Mouse (Mus musculus): Measurements from ENCODE around the gene Mmaa. TPM values are rescaled to one million over a fixed set of nuclear protein-coding genes. Genes with fewer than 3 reads are reported as not detected.

Gene Mmaa
- polyA plus RNA-seq, 1 experiment from 2014 or later = 12.2 TPM

- Histone ChIP-seq H3K27ac (no peak overlapping the region), H3K4me1 (no peaks in the 10 kb centered on the region), H3K27me3 (ENCODE audit: low read depth, poor library complexity, severe bottlenecking) (no peaks in the 10 kb centered on the region), H3K9me3 (replicated peaks) (no peaks in the 10 kb centered on the region), H3K4me3 (no peak overlapping the region), H3K36me3 (no peaks in the 10 kb centered on the region)
- no peak for DNase-seq (ENCODE audit: low spot score)
- WGBS = 91% methylated on average over 8 of the region's 8 CpGs
Measured at GRCm38 (mm10) chr8:79229266-79229888, 65.4 kb downstream of the Mmaa start.

- H3K27me3 ChIP-seq (ENCODE audit: low read depth, poor library complexity, severe bottlenecking) = no peaks in the 10 kb centered on the region
- H3K27ac ChIP-seq = no peak overlapping the region
- H3K4me3 ChIP-seq = no peak overlapping the region
- H3K36me3 ChIP-seq = no peaks in the 10 kb centered on the region
- no peaks in the 10 kb centered on the region for H3K9me3 ChIP-seq (replicated peaks)
- 91% methylated on average over 3 of the region's 3 CpGs for WGBS
- H3K4me1 ChIP-seq = peaks cover 4% of the 10 kb centered on the region; the same call in 1 of the 2 replicates
- DNase-seq (ENCODE audit: low spot score) = no peak
Measured at GRCm38 (mm10) chr8:79227916-79228315, 66.8 kb downstream of the Mmaa start.

- no peaks in the 10 kb centered on the region for H3K9me3 ChIP-seq (replicated peaks)
- DNase-seq (ENCODE audit: low spot score) = no peak
- no peak overlapping the region for H3K27ac ChIP-seq
- 90% methylated on average over 4 of the region's 4 CpGs for whole genome bisulfite sequencing
- H3K4me1 ChIP-seq = peaks cover 11% of the 10 kb centered on the region
- H3K27me3 ChIP-seq (ENCODE audit: low read depth, poor library complexity, severe bottlenecking) = no peaks in the 10 kb centered on the region
- no peaks in the 10 kb centered on the region for H3K36me3 ChIP-seq
- no peak overlapping the region for H3K4me3 ChIP-seq
Measured at GRCm38 (mm10) chr8:79227194-79227593, 67.5 kb downstream of the Mmaa start.

GRCm38 (mm10) chr8:79226046-79226445 is 68.7 kb downstream of the Mmaa start:
- Histone ChIP-seq H3K36me3 (no peaks in the 10 kb centered on the region), H3K27ac (no peak overlapping the region), H3K9me3 (replicated peaks) (no peaks in the 10 kb centered on the region), H3K27me3 (ENCODE audit: low read depth, poor library complexity, severe bottlenecking) (no peaks in the 10 kb centered on the region), H3K4me1 (peaks cover 18% of the 10 kb centered on the region), H3K4me3 (no peak overlapping the region)
- 97% methylated on average over 3 of the region's 3 CpGs for WGBS
- DNase-seq (ENCODE audit: low spot score) = no peak

- no peaks in the 10 kb centered on the region for H3K9me3 ChIP-seq (replicated peaks)
- 84% methylated on average over 7 of the region's 7 CpGs for WGBS
- DNase-seq (ENCODE audit: low spot score) = no peak
- no peak overlapping the region for H3K4me3 ChIP-seq
- no peaks in the 10 kb centered on the region for H3K36me3 ChIP-seq
- H3K27ac ChIP-seq = no peak overlapping the region
- H3K27me3 ChIP-seq (ENCODE audit: low read depth, poor library complexity, severe bottlenecking) = no peaks in the 10 kb centered on the region
- H3K4me1 ChIP-seq = peaks cover 18% of the 10 kb centered on the region
Measured at GRCm38 (mm10) chr8:79225586-79225985, 69.2 kb downstream of the Mmaa start.

- H3K4me1 ChIP-seq = peaks cover 18% of the 10 kb centered on the region
- H3K4me3 ChIP-seq = no peak overlapping the region
- H3K27ac ChIP-seq = 0 out of 2 replicates have a peak overlapping the region, but pooled peaks have one; percentile 2
- H3K36me3 ChIP-seq = no peaks in the 10 kb centered on the region
- no peaks in the 10 kb centered on the region for H3K27me3 ChIP-seq (ENCODE audit: low read depth, poor library complexity, severe bottlenecking)
- no peak for DNase-seq (ENCODE audit: low spot score)
- 87% methylated on average over 9 of the region's 9 CpGs for WGBS
- no peaks in the 10 kb centered on the region for H3K9me3 ChIP-seq (replicated peaks)
Measured at GRCm38 (mm10) chr8:79224363-79224762, 70.4 kb downstream of the Mmaa start.

- peak overlapping the region; percentile 58; the same call in 1 of the 2 replicates for H3K27ac ChIP-seq
- no peak for DNase-seq (ENCODE audit: low spot score)
- H3K4me1 ChIP-seq = peaks cover 18% of the 10 kb centered on the region
- no peaks in the 10 kb centered on the region for H3K36me3 ChIP-seq
- 66% methylated on average over 5 of the region's 5 CpGs for WGBS
- H3K27me3 ChIP-seq (ENCODE audit: low read depth, poor library complexity, severe bottlenecking) = no peaks in the 10 kb centered on the region
- H3K9me3 ChIP-seq (replicated peaks) = no peaks in the 10 kb centered on the region
- no peak overlapping the region for H3K4me3 ChIP-seq
Measured at GRCm38 (mm10) chr8:79222752-79223141, 72.0 kb downstream of the Mmaa start.

- H3K27ac ChIP-seq = peak overlapping the region; percentile 68
- 74% methylated on average over 5 of the region's 5 CpGs for WGBS
- DNase-seq (ENCODE audit: low spot score) = no peak
Measured at GRCm38 (mm10) chr8:79222106-79222751, 72.5 kb downstream of the Mmaa start.

More at GRCm38 (mm10) chr8:79222106-79222751, 72.5 kb downstream of the Mmaa start:
- Histone ChIP-seq H3K36me3 (no peaks in the 10 kb centered on the region), H3K4me1 (peaks cover 18% of the 10 kb centered on the region), H3K4me3 (no peak overlapping the region), H3K9me3 (replicated peaks) (no peaks in the 10 kb centered on the region), H3K27me3 (ENCODE audit: low read depth, poor library complexity, severe bottlenecking) (no peaks in the 10 kb centered on the region)

Other genes starting within 250 kb of the Mmaa start
- not detected in 2 replicates for gene 1700011L22Rik, start 46.4 kb downstream of the Mmaa start, polyA plus RNA-seq (2016; fragmentation: Nextera tagmentation; extraction: Ambion mirVana)
- 37.0 and 39.6 TPM in 2 replicates for gene Smad1, start 104.6 kb upstream of the Mmaa start, polyA plus RNA-seq (2016; fragmentation: Nextera tagmentation; extraction: Ambion mirVana)

Measured in limb, embryonic 10.5 days (tissue).